In genomic region chr3:151978136-151978535, GRCm38 (mm10) we compare ENCODE assay signal across 22 mouse cellular contexts.
DNase-seq lines count a peak whose midpoint lies in the region; ATAC-seq lines count a peak whose summit lies in the region.
"Had no signal": no experiment of that assay in that cellular context is flagged by ENCODE, and none has a peak within 500 bp of the region (broad histone marks: within the 10 kb centered on the region; RNA-seq: fewer than 3 reads in every experiment).

No protein-coding gene starts in this region.

- H3K9me3 ChIP-seq in embryonic facial prominence, embryonic 14.5 days (ENCODE audit: control insufficient read depth, low read length), result no peaks in the 10 kb centered on the region
- H3K9me3 ChIP-seq in embryonic facial prominence, embryonic 10.5 days, result no peaks in the 10 kb centered on the region
- H3K9me3 ChIP-seq: embryonic facial prominence, embryonic 13.5 days; hindbrain, embryonic 12.5 days; limb, embryonic 13.5 days; liver, embryonic 13.5 days; megakaryocyte, embryonic 14.5 days; midbrain, embryonic 13.5 days had no signal

- 19% methylated on average over 1 of the region's 1 CpGs for WGBS in embryonic facial prominence, embryonic 14.5 days
- 44% methylated on average over 1 of the region's 1 CpGs for WGBS in embryonic facial prominence, embryonic 10.5 days

- DNase-seq in embryonic facial prominence, embryonic 14.5 days (ENCODE audit: low spot score), result peak; percentile 26
- DNase-seq in embryonic facial prominence, embryonic 10.5 days (ENCODE audit: low spot score), result no peak
- peak; percentile 13 for DNase-seq in lung, postnatal 10 days
- no peak for DNase-seq in lung, postnatal 36 days
- peak; percentile 22 to 33 for DNase-seq in heart, postnatal 10 days
- no peak for DNase-seq in cerebellum, adult 18-20 months
- no peak for DNase-seq in retina, embryonic 14.5 days (ENCODE audit: low spot score)
- DNase-seq: cerebellum, adult 11 months; cerebellum, postnatal 25 days; kidney, adult 11 months; kidney, postnatal 4 days; layer of hippocampus, adult 9-11 months; liver, embryonic 13.5 days; lung, adult 2 months; thymus, postnatal 14 days had no signal

- H3K27me3 ChIP-seq in embryonic facial prominence, embryonic 14.5 days (replicated peaks; ENCODE audit: control insufficient read depth, insufficient read depth, low read length), result no peaks in the 10 kb centered on the region
- H3K27me3 ChIP-seq in embryonic facial prominence, embryonic 10.5 days (replicated peaks; ENCODE audit: low read depth, poor library complexity, severe bottlenecking), result no peaks in the 10 kb centered on the region
- H3K27me3 ChIP-seq: embryonic facial prominence, embryonic 13.5 days; hindbrain, embryonic 12.5 days; limb, embryonic 13.5 days; liver, embryonic 13.5 days; megakaryocyte, embryonic 14.5 days; midbrain, embryonic 13.5 days had no signal

- H3K4me1 ChIP-seq in embryonic facial prominence, embryonic 14.5 days (ENCODE audit: control insufficient read depth, insufficient read depth, low read length), result no peaks in the 10 kb centered on the region; the same call in 1 of the 2 replicates
- H3K4me1 ChIP-seq in embryonic facial prominence, embryonic 10.5 days, result peaks cover 4% of the 10 kb centered on the region
- H3K4me1 ChIP-seq: embryonic facial prominence, embryonic 13.5 days; hindbrain, embryonic 12.5 days; limb, embryonic 13.5 days; liver, embryonic 13.5 days; megakaryocyte, embryonic 14.5 days; midbrain, embryonic 13.5 days had no signal

- no peak overlapping the region for H3K9ac ChIP-seq in embryonic facial prominence, embryonic 14.5 days (ENCODE audit: low read depth, low read length)
- H3K9ac ChIP-seq: embryonic facial prominence, embryonic 13.5 days; hindbrain, embryonic 12.5 days; limb, embryonic 13.5 days; liver, embryonic 13.5 days; midbrain, embryonic 13.5 days had no signal

- H3K36me3 ChIP-seq in embryonic facial prominence, embryonic 14.5 days (ENCODE audit: control insufficient read depth, insufficient read depth, low read length), result no peaks in the 10 kb centered on the region
- H3K36me3 ChIP-seq in embryonic facial prominence, embryonic 10.5 days (replicated peaks), result no peaks in the 10 kb centered on the region
- H3K36me3 ChIP-seq: embryonic facial prominence, embryonic 13.5 days; hindbrain, embryonic 12.5 days; limb, embryonic 13.5 days; liver, embryonic 13.5 days; midbrain, embryonic 13.5 days had no signal

- H3K4me3 ChIP-seq in embryonic facial prominence, embryonic 14.5 days (ENCODE audit: low read depth, low read length), result no peak overlapping the region
- no peak overlapping the region for H3K4me3 ChIP-seq in embryonic facial prominence, embryonic 10.5 days
- H3K4me3 ChIP-seq: embryonic facial prominence, embryonic 13.5 days; hindbrain, embryonic 12.5 days; limb, embryonic 13.5 days; liver, embryonic 13.5 days; megakaryocyte, embryonic 14.5 days; midbrain, embryonic 13.5 days had no signal

- no peak overlapping the region for H3K4me2 ChIP-seq in embryonic facial prominence, embryonic 14.5 days (ENCODE audit: low read depth, low read length)
- H3K4me2 ChIP-seq: embryonic facial prominence, embryonic 13.5 days; hindbrain, embryonic 12.5 days; limb, embryonic 13.5 days; liver, embryonic 13.5 days; midbrain, embryonic 13.5 days had no signal

- ATAC-seq in embryonic facial prominence, embryonic 14.5 days (ENCODE audit: low read depth), result no peak
- ATAC-seq: CD4-positive, CD25-positive, alpha-beta regulatory T cell, adult 4 months; forebrain, embryonic 16.5 days; midbrain, embryonic 13.5 days had no signal

- intact Hi-C loops in heart, postnatal 10 days (cut with DNase I), result no loop called here

- H3K27ac ChIP-seq in embryonic facial prominence, embryonic 14.5 days (replicated peaks; ENCODE audit: low read depth, low read length), result no peak overlapping the region
- no peak overlapping the region; the same call in 1 of the 2 replicates for H3K27ac ChIP-seq in embryonic facial prominence, embryonic 10.5 days (replicated peaks)
- H3K27ac ChIP-seq: embryonic facial prominence, embryonic 13.5 days; hindbrain, embryonic 12.5 days; limb, embryonic 13.5 days; liver, embryonic 13.5 days; midbrain, embryonic 13.5 days had no signal

Comparison
In these comparisons a context has a peak if more than half of its experiments do, and no peak if none do; other contexts are left out.
1. DNase-seq: peak in embryonic facial prominence, embryonic 14.5 days (single experiment), lung, postnatal 10 days (single experiment) and heart, postnatal 10 days (2 of 2); none in embryonic facial prominence, embryonic 10.5 days (single experiment), lung, postnatal 36 days (single experiment), cerebellum, adult 18-20 months (0 of 2) and retina, embryonic 14.5 days (single experiment).